Mouse (Mus musculus) embryonic facial prominence, embryonic 11.5 days (tissue): Measurements from ENCODE around the gene Sec16a. TPM values are rescaled to one million over a fixed set of nuclear protein-coding genes. Genes with fewer than 3 reads are reported as not detected.

Experiments
- ATAC-seq: fragments of 200-750 bp; cut with Nextera tagmentation; replicated peaks from 2 replicates; pipeline ENCODE4 v1.8.0; 2017; ENCODE audit warnings: low read depth; ENCODE audit not compliant: insufficient number of reproducible peaks, low FRiP score, low TSS enrichment
- DNase-seq: peaks from one replicate; pipeline ENCODE4 v3.0.0-alpha.2; 2015; ENCODE audit warnings: low spot score
- H3K27ac ChIP-seq: fragments of 300-500 bp; sonication (generic); replicated peaks from 2 replicates; pipeline ENCODE4 v1.5.1; 2014; ENCODE audit warnings: mild to moderate bottlenecking, low read depth, low read length, control low read depth
- H3K27me3 ChIP-seq: fragments of 300-500 bp; sonication (generic); 2 replicates; pipeline ENCODE4 v1.6.1; 2014; ENCODE audit warnings: mild to moderate bottlenecking, low read length, moderate library complexity, mixed read lengths; ENCODE audit not compliant: control insufficient read depth, insufficient read depth
- H3K36me3 ChIP-seq: fragments of 300-500 bp; sonication (generic); replicated peaks from 2 replicates; pipeline ENCODE4 v1.6.1; 2014; ENCODE audit warnings: low read depth, mild to moderate bottlenecking, low read length, moderate library complexity, mixed read lengths; ENCODE audit not compliant: control insufficient read depth, insufficient read depth
- H3K4me1 ChIP-seq: fragments of 300-500 bp; sonication (generic); 2 replicates; pipeline ENCODE4 v1.6.1; 2014; ENCODE audit warnings: low read length, mixed read lengths; ENCODE audit not compliant: control insufficient read depth, insufficient read depth
- H3K4me2 ChIP-seq: fragments of 300-500 bp; sonication (generic); 2 replicates; pipeline ENCODE4 v1.6.1; 2014; ENCODE audit warnings: low read depth, mild to moderate bottlenecking, control low read depth, low read length, moderate library complexity
- H3K4me3 ChIP-seq: fragments of 300-500 bp; sonication (generic); 2 replicates; pipeline ENCODE4 v1.5.1; 2014; ENCODE audit warnings: low read depth, low read length, control low read depth
- H3K9ac ChIP-seq: fragments of 300-500 bp; sonication (generic); replicated peaks from 2 replicates; pipeline ENCODE4 v1.6.1; 2014; ENCODE audit warnings: mild to moderate bottlenecking, control low read depth, low read length
- H3K9me3 ChIP-seq: fragments of 300-500 bp; sonication (generic); replicated peaks from 2 replicates; pipeline ENCODE4 v1.6.1; 2016; ENCODE audit warnings: mild to moderate bottlenecking, low read length, inconsistent platforms, mixed read lengths; ENCODE audit not compliant: control insufficient read depth
- WGBS: fragments of 180-500 bp; shearing (Covaris S2); extraction: QIAGEN DNeasy Blood & Tissue Kit; methylation state at CpG from one replicate; pipeline ENCODE4 v1.1.7; 2014; 5-methylcytosine and 5-hydroxymethylcytosine counted together
- polyA plus RNA-seq: library from polyadenylated mRNA; unstranded; fragments of >200 nt; fragmentation: Nextera tagmentation; extraction: Ambion mirVana; gene quantifications from 2 replicates; pipeline ENCODE4 v1.2.1, GENCODE M21; 2014

Gene Sec16a
- polyA plus RNA-seq, 1 experiment from 2014 or later: 30.4 TPM

GRCm38 (mm10) chr2:26458402-26459124 lies 13.5 kb upstream of the Sec16a start:
- Histone ChIP-seq H3K27ac (peak overlapping the region; percentile 0; the same call in 1 of the 2 replicates), H3K27me3 (no peaks in the 10 kb centered on the region), H3K9ac (no peak overlapping the region), H3K9me3 (no peaks in the 10 kb centered on the region), H3K36me3 (peaks cover 6% of the 10 kb centered on the region), H3K4me2 (no peak overlapping the region), H3K4me1 (peaks cover 5% of the 10 kb centered on the region; the same call in 1 of the 2 replicates), H3K4me3 (no peak overlapping the region)
- DNase-seq (peak; percentile 63), ATAC-seq (peak; percentile 64)
- WGBS: 24% methylated on average over 7 of the region's 7 CpGs

GRCm38 (mm10) chr2:26449121-26450060 lies 4.4 kb upstream of the Sec16a start:
- ATAC-seq: no peak
- DNase-seq: peak; percentile 86
- Histone ChIP-seq H3K9me3 (no peaks in the 10 kb centered on the region), H3K4me1 (no peaks in the 10 kb centered on the region), H3K4me2 (no peak overlapping the region), H3K27ac (no peak overlapping the region), H3K4me3 (no peak overlapping the region), H3K27me3 (no peaks in the 10 kb centered on the region), H3K36me3 (no peaks in the 10 kb centered on the region), H3K9ac (no peak overlapping the region)
- 20% methylated on average over 5 of the region's 5 CpGs for WGBS

DNA sequence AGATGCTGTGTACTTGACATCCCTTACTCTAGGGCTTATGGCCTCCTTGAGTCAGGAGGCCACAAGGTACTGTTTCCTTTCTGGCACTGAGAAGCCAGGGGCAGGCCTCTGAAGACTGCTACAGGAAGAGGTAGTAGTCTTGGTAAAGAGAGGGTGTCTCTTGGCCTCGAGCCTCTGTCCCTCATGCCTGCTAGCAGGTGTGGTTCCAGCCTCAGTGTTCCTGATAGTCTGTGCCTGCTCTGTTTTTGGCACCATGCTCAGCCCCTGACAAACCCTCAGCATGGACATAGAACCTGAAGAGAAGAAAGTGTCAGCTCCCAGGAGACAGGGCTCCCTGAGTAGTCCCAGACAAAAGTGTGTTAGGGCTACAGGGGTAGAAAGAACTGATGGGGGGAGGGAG lies 2.4 kb upstream of the Sec16a start:
- Histone ChIP-seq H3K9ac (no peak overlapping the region), H3K4me2 (no peak overlapping the region), H3K9me3 (no peaks in the 10 kb centered on the region), H3K27ac (no peak overlapping the region), H3K4me3 (no peak overlapping the region), H3K36me3 (no peaks in the 10 kb centered on the region), H3K27me3 (no peaks in the 10 kb centered on the region), H3K4me1 (peaks cover 4% of the 10 kb centered on the region)
- no peak for ATAC-seq
- DNase-seq: no peak
- 83% methylated on average over 1 of the region's 1 CpGs for WGBS

DNA sequence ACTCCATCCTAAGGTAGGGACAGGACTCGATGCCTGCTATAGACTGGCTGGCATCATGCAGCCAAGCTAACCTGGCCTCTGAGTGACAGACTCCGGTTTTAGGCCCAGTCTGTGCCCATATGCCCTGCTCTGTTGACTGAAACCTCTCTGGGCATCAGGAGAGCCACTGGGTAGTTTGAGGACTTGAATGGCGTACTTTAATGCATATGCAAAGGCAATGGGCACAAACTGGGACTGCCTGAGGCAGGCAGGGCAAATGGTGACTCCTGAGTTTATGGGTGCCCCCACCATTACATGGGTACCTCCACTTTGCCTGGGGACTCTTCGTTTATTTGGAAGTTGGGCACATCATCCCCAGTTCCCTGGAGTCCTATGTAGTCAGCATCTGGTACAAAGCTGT lies 1.7 kb upstream of the Sec16a start:
- Histone ChIP-seq H3K9ac (peak overlapping the region; percentile 66), H3K4me1 (peaks cover 4% of the 10 kb centered on the region), H3K36me3 (peaks cover 1% of the 10 kb centered on the region; the same call in 1 of the 2 replicates), H3K27ac (no peak overlapping the region), H3K4me3 (peak overlapping the region; percentile 63), H3K27me3 (no peaks in the 10 kb centered on the region), H3K4me2 (peak overlapping the region; percentile 92), H3K9me3 (no peaks in the 10 kb centered on the region)
- no peak for DNase-seq
- WGBS: 78% methylated on average over 4 of the region's 4 CpGs
- no peak for ATAC-seq

- WGBS: under 1% methylated on average over 44 of the region's 44 CpGs
- Histone ChIP-seq H3K4me2 (peak overlapping the region; percentile 92), H3K27me3 (no peaks in the 10 kb centered on the region), H3K9me3 (no peaks in the 10 kb centered on the region), H3K27ac (peak overlapping the region; percentile 57), H3K36me3 (peaks cover 7% of the 10 kb centered on the region; the same call in 1 of the 2 replicates), H3K4me1 (peaks cover 4% of the 10 kb centered on the region), H3K4me3 (peak overlapping the region; percentile 63), H3K9ac (peak overlapping the region; percentile 66)
- peak; percentile 83 for ATAC-seq
- peak; percentile 93 for DNase-seq
Measured at GRCm38 (mm10) chr2:26445666-26446445, 840 bp upstream of the Sec16a start.

DNA sequence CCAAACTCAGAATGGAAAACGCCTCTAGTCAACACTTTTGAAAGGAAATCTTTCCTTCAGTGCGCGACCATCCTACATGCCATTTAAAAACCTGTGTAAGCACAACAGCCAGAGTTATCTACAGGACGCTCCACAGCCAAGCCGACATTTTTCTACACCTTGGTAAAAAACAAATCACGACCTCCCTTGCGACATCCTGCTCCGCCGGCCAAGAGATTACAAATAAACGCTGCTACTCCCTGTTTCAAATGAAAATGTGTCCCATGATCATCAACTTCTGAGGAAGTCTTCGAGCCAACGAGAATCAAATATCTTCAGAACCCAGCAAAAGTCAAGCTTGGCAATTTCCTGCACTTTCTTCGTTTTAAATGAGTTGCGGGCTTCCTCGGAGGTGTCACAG lies 648 bp downstream of the Sec16a start:
- Histone ChIP-seq H3K4me1 (peaks cover 4% of the 10 kb centered on the region), H3K36me3 (peaks cover 7% of the 10 kb centered on the region; the same call in 1 of the 2 replicates), H3K9me3 (no peaks in the 10 kb centered on the region), H3K4me3 (peak overlapping the region; percentile 90), H3K27me3 (no peaks in the 10 kb centered on the region), H3K9ac (peak overlapping the region; percentile 91), H3K27ac (peak overlapping the region; percentile 52; the same call in 1 of the 2 replicates), H3K4me2 (peak overlapping the region; percentile 63)
- DNase-seq: no peak
- WGBS: 2% methylated on average over 15 of the region's 15 CpGs
- no peak for ATAC-seq

DNA sequence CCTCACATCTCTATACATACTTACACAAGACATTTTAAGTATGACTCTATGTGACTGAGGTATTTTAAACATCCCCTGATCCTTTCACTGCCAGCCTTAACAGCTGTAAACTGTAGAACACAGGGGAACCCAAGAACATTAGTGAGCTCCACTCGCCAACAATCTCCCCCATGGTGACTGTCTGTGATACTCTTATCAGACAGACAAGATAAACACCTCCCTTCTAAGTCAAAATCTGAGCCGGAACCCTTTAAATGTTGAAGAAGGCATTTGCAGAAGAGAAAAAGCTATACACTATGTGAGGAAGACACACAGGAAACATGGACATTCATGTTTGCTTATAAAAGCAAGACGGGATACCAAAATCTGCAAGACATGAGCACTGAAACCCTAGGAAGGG lies 1.1 kb downstream of the Sec16a start:
- DNase-seq (no peak), ATAC-seq (no peak)
- H3K36me3 ChIP-seq: peaks cover 7% of the 10 kb centered on the region; the same call in 1 of the 2 replicates
- no peak overlapping the region for H3K27ac ChIP-seq
- no peaks in the 10 kb centered on the region for H3K27me3 ChIP-seq
- peak overlapping the region; percentile 63 for H3K4me2 ChIP-seq
- no peaks in the 10 kb centered on the region for H3K9me3 ChIP-seq
- WGBS: 55% methylated on average over 3 of the region's 3 CpGs
- peaks cover 4% of the 10 kb centered on the region for H3K4me1 ChIP-seq
- H3K4me3 ChIP-seq: peak overlapping the region; percentile 90
- H3K9ac ChIP-seq: peak overlapping the region; percentile 91
